Mouse (Mus musculus) CD4-positive, CD25-positive, alpha-beta regulatory T cell (primary cell): Measurements from ENCODE around the gene Prss38. TPM values are rescaled to one million over a fixed set of nuclear protein-coding genes. Genes with fewer than 3 reads are reported as not detected.

Source experiments
- polyA plus RNA-seq: library from polyadenylated mRNA; unstranded; fragments of 100-300 nt; shearing (Covaris generic); gene quantifications from one replicate; pipeline ENCODE4 v1.2.1, GENCODE M21; 2017

Prss38 gene
- not detected for polyA plus RNA-seq

GRCm38 (mm10) chr11:59375475-59375874 is at the start of gene Prss38:
Gene Prss38 (minus strand): TSS chr11:59375657.

Other genes starting within 250 kb of the Prss38 start
- gene Obscn, start 239.3 kb downstream of the Prss38 start, polyA plus RNA-seq, result 0.04 TPM
- 7.8 TPM for gene Iba57, start 211.9 kb downstream of the Prss38 start, polyA plus RNA-seq
- not detected for gene Gjc2, start 192.4 kb downstream of the Prss38 start, polyA plus RNA-seq
- 88.0 TPM for gene Guk1, start 183.4 kb downstream of the Prss38 start, polyA plus RNA-seq
- 44.2 TPM for gene Mrpl55, start 173.2 kb downstream of the Prss38 start, polyA plus RNA-seq
- 40.1 TPM for gene 2310033P09Rik, start 167.3 kb downstream of the Prss38 start, polyA plus RNA-seq
- gene Arf1, start 147.4 kb downstream of the Prss38 start, polyA plus RNA-seq, result 474 TPM
- not detected for gene Wnt3a, start 84.9 kb downstream of the Prss38 start, polyA plus RNA-seq
- gene Wnt9a, start 68.7 kb downstream of the Prss38 start, polyA plus RNA-seq, result not detected
- gene Jmjd4, start 74.4 kb upstream of the Prss38 start, polyA plus RNA-seq, result 10.5 TPM
- gene Snap47, start 75.5 kb upstream of the Prss38 start, polyA plus RNA-seq, result 58.7 TPM
- 4.1 TPM for gene Zfp867, start 96.8 kb upstream of the Prss38 start, polyA plus RNA-seq
- 25.6 TPM for gene Zkscan17, start 151.1 kb upstream of the Prss38 start, polyA plus RNA-seq
- 0.06 TPM for gene Nlrp3, start 165.9 kb upstream of the Prss38 start, polyA plus RNA-seq
- gene Olfr222, start 200.6 kb upstream of the Prss38 start, polyA plus RNA-seq, result not detected
- gene Olfr223, start 217.6 kb upstream of the Prss38 start, polyA plus RNA-seq, result not detected